Mouse (Mus musculus) C3H10T1/2 (cell line): ENCODE results near the gene Olfr304. TPM values are rescaled to one million over a fixed set of nuclear protein-coding genes. Genes with fewer than 3 reads are reported as not detected.

Source experiments
- polyA plus RNA-seq, 2 experiments: library from polyadenylated mRNA; unstranded; fragments of >200 nt; fragmentation: generic; extraction: Trizol; gene quantifications; one replicate each; pipeline ENCODE4 v1.2.1; 2012; ENCODE audit warnings: missing spikeins in 2 of 2

The Olfr304 gene
- polyA plus RNA-seq, result not detected

GRCm38 (mm10) chr7:86386558-86386957 lies at the start of gene Olfr304:
Olfr304 (minus strand) TSS chr7:86386658.

GRCm38 (mm10) chr7:86403546-86403945 lies 17.1 kb upstream of the Olfr304 start, which contains the start of gene Olfr301:
Olfr301 (plus strand) TSS chr7:86403846.

DNA sequence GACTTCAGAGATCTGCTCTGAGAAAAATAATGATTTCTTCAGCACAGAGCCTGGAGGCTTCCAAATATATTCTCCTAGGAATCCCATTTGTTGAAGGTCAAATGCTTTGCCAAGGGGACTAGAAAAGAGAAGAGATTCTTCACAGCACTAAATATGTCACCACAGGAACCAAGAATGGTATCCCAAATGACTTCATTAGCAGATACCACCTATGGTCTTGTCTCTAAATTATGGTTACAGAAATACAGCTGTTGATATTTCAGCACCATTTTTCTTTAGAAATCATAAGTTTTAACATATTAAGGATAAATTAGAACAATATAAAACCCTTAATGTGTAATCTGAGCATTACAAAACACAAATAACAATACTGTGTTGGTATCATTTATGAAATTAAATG lies 11.2 kb upstream of the Olfr304 start, which contains the start of gene Olfr303:
Olfr303 (minus strand) TSS at position 101 of the 400 bp plus-strand sequence.

DNA sequence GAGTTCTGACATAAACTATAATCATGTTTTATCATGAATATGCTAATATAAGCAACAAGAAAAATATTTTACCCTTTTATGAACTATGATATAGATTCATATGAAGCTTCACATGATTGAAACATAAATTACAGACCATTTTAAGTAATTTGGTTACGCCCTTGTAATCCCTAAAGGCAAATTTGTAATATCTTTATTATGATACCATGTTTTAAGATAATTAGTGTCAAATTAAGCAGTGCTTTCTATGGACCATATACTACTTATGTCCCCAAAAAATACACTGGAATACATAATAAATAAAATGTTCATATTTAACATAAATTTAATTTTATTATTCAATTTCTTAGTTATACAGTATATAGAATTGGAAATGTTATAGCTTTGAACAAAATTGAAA lies 19.6 kb downstream of the Olfr304 start, which contains the start of gene Olfr305:
Olfr305 (minus strand) TSS at position 101 of the 400 bp plus-strand sequence.

GRCm38 (mm10) chr7:86337486-86337885 lies 49.0 kb downstream of the Olfr304 start, which contains the start of gene Olfr307:
Olfr307 (minus strand) TSS chr7:86337586.

Other genes starting within 250 kb of the Olfr304 start
- not detected for gene Vmn2r75, start 214.9 kb downstream of the Olfr304 start, polyA plus RNA-seq
- gene Vmn2r76, start 140.3 kb downstream of the Olfr304 start, polyA plus RNA-seq, result not detected
- gene Olfr310, start 109.5 kb downstream of the Olfr304 start, polyA plus RNA-seq, result not detected
- not detected for gene Olfr309, start 73.0 kb downstream of the Olfr304 start, polyA plus RNA-seq
- not detected for gene Olfr308, start 61.0 kb downstream of the Olfr304 start, polyA plus RNA-seq
- not detected for gene Olfr307, start 49.1 kb downstream of the Olfr304 start, polyA plus RNA-seq
- gene Olfr305, start 19.7 kb downstream of the Olfr304 start, polyA plus RNA-seq, result not detected
- not detected for gene Olfr303, start 11.1 kb upstream of the Olfr304 start, polyA plus RNA-seq
- gene Olfr301, start 17.2 kb upstream of the Olfr304 start, polyA plus RNA-seq, result not detected
- not detected for gene Olfr299, start 73.3 kb upstream of the Olfr304 start, polyA plus RNA-seq
- not detected for gene Olfr298, start 105.8 kb upstream of the Olfr304 start, polyA plus RNA-seq
- gene Olfr297, start 133.3 kb upstream of the Olfr304 start, polyA plus RNA-seq, result not detected
- not detected for gene Olfr295, start 197.2 kb upstream of the Olfr304 start, polyA plus RNA-seq
- not detected for gene Olfr294, start 230.0 kb upstream of the Olfr304 start, polyA plus RNA-seq